Mouse (Mus musculus): Measurements from ENCODE around the gene Hdgfl3. TPM values are rescaled to one million over a fixed set of nuclear protein-coding genes. Genes with fewer than 3 reads are reported as not detected.

Hdgfl3 gene
- total and polyA plus RNA-seq, 2 experiments from 2014 or later: 68.1 to 136 TPM

DNA sequence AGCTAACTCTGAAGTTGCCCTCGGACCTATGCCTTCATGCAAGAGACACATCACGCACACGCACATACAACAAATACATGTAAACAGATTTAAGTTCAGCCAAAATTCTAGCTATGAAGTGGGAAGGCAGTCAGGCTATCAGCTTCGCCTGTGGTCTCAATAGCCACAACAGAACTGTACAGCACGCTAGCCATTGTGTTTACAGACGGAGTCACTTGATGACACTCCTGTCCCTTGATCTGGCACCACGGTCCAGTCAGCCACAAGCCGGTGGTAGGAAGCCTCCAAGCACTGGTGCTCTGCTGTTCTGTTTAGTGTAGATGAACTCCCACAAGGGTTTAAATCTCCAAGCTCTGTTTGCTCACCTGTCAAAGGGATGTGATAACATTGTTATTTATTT is 88.3 kb downstream of the Hdgfl3 start:
- 91% methylated on average over 8 of the region's 8 CpGs for WGBS
- Histone ChIP-seq H3K9me3 (ENCODE audit: low read length) (no peaks in the 10 kb centered on the region), H3K4me1 (ENCODE audit: insufficient read depth, low read length) (no peaks in the 10 kb centered on the region), H3K4me2 (ENCODE audit: low read depth, low read length, poor library complexity, severe bottlenecking) (no peak overlapping the region), H3K4me3 (ENCODE audit: low read depth, low read length) (no peak overlapping the region), H3K9ac (replicated peaks; ENCODE audit: low read length, poor library complexity, severe bottlenecking) (no peak overlapping the region), H3K36me3 (ENCODE audit: insufficient read depth, low read length) (no peaks in the 10 kb centered on the region), H3K27me3 (ENCODE audit: insufficient read depth, low read length) (no peaks in the 10 kb centered on the region), H3K27ac (ENCODE audit: low read depth, low read length) (no peak overlapping the region)
- DNase-seq (ENCODE audit: low spot score): no peak
- ATAC-seq (ENCODE audit: low FRiP score): no peak
- no peak for TF ChIP-seq CTCF (IDR thresholded peaks at IDR 0.05)

DNA sequence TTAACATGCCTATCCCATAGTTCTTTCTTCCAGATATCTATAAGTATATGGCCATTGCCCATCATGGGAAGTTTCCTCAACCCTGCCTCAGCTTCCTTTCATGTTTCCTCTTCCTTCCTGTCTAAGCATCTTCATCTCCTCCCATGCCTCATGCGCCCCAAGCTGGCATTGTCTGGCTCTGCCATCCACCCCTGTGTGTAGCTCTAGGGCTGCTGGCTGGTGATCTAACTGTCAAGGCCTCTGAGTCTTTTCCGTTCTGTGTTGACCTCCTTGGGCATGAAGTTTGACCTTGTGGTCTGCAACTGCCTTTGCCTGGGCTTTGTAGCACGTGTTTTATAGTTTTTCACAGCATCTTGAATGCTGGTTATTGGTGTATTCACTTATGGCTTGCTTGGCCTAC is 89.0 kb downstream of the Hdgfl3 start:
- ATAC-seq (ENCODE audit: low FRiP score): no peak
- no peak for TF ChIP-seq CTCF (IDR thresholded peaks at IDR 0.05)
- H3K4me3 ChIP-seq (ENCODE audit: low read depth, low read length): no peak overlapping the region
- H3K27me3 ChIP-seq (ENCODE audit: insufficient read depth, low read length): no peaks in the 10 kb centered on the region
- H3K9me3 ChIP-seq (ENCODE audit: low read length): no peaks in the 10 kb centered on the region
- H3K36me3 ChIP-seq (ENCODE audit: insufficient read depth, low read length): no peaks in the 10 kb centered on the region
- WGBS: 79% methylated on average over 3 of the region's 3 CpGs
- H3K4me1 ChIP-seq (ENCODE audit: insufficient read depth, low read length): no peaks in the 10 kb centered on the region; the same call in 1 of the 2 replicates
- H3K27ac ChIP-seq (ENCODE audit: low read depth, low read length): no peak overlapping the region
- no peak for DNase-seq (ENCODE audit: low spot score)
- no peak overlapping the region for H3K9ac ChIP-seq (replicated peaks; ENCODE audit: low read length, poor library complexity, severe bottlenecking)
- no peak overlapping the region for H3K4me2 ChIP-seq (ENCODE audit: low read depth, low read length, poor library complexity, severe bottlenecking)

DNA sequence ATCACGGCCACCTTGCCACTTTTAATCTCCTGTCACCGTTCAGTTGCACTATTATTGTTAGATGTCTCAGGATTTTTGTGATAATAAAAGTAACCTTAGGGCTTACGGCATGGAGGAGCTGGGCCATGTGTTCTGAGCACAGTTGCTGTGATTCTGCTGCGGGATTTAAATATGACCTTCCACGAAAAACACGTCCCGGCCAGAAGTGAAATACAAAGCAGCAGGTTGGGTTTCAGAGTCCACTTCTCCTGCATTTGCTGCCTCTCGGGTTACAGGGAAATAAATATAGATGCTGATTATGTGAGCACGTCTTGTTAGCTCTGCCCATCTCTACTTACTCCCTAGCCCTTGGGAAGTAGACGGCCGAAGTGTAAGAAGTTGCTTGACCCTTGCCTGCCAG is 89.5 kb downstream of the Hdgfl3 start:
- TF ChIP-seq CTCF (IDR thresholded peaks at IDR 0.05): no peak
- H3K36me3 ChIP-seq (ENCODE audit: insufficient read depth, low read length): no peaks in the 10 kb centered on the region
- ATAC-seq (ENCODE audit: low FRiP score): no peak

DNA sequence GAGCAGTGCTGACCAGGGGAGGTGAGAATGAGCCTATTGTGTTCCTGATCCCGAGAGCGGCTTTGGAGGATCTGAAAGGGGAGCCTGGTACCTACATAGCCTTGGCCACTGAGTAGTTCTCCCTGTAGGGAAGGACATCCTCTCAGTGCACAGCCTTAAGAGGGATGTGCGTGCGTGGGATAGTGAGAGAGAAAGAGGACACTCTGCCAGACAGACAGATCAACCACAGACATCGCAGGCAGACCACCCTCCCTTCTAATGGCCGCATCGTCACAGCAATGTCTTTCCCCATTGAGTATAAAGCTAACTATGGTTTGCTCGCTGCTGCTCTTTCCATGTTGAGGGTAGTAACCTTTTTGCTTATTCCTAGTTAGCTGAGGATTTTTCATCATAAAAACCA is 90.4 kb downstream of the Hdgfl3 start:
- no peak for ATAC-seq (ENCODE audit: low FRiP score)
- Histone ChIP-seq H3K9ac (replicated peaks; ENCODE audit: low read length, poor library complexity, severe bottlenecking) (no peak overlapping the region), H3K27me3 (ENCODE audit: insufficient read depth, low read length) (no peaks in the 10 kb centered on the region), H3K9me3 (ENCODE audit: low read length) (no peaks in the 10 kb centered on the region), H3K27ac (ENCODE audit: low read depth, low read length) (no peak overlapping the region), H3K4me1 (ENCODE audit: insufficient read depth, low read length) (no peaks in the 10 kb centered on the region; the same call in 1 of the 2 replicates), H3K36me3 (ENCODE audit: insufficient read depth, low read length) (no peaks in the 10 kb centered on the region), H3K4me3 (ENCODE audit: low read depth, low read length) (no peak overlapping the region), H3K4me2 (ENCODE audit: low read depth, low read length, poor library complexity, severe bottlenecking) (no peak overlapping the region)
- 71% methylated on average over 8 of the region's 8 CpGs for WGBS
- DNase-seq (ENCODE audit: low spot score): no peak
- TF ChIP-seq CTCF (IDR thresholded peaks at IDR 0.05): no peak

More for the DNA sequence above, 89.5 kb downstream of the Hdgfl3 start:
- Histone ChIP-seq H3K27ac (ENCODE audit: low read depth, low read length) (no peak overlapping the region), H3K9me3 (ENCODE audit: low read length) (no peaks in the 10 kb centered on the region), H3K9ac (replicated peaks; ENCODE audit: low read length, poor library complexity, severe bottlenecking) (no peak overlapping the region), H3K4me1 (ENCODE audit: insufficient read depth, low read length) (no peaks in the 10 kb centered on the region; the same call in 1 of the 2 replicates), H3K4me2 (ENCODE audit: low read depth, low read length, poor library complexity, severe bottlenecking) (no peak overlapping the region), H3K27me3 (ENCODE audit: insufficient read depth, low read length) (no peaks in the 10 kb centered on the region), H3K4me3 (ENCODE audit: low read depth, low read length) (no peak overlapping the region)
- DNase-seq (ENCODE audit: low spot score): no peak
- WGBS: 89% methylated on average over 11 of the region's 11 CpGs

DNA sequence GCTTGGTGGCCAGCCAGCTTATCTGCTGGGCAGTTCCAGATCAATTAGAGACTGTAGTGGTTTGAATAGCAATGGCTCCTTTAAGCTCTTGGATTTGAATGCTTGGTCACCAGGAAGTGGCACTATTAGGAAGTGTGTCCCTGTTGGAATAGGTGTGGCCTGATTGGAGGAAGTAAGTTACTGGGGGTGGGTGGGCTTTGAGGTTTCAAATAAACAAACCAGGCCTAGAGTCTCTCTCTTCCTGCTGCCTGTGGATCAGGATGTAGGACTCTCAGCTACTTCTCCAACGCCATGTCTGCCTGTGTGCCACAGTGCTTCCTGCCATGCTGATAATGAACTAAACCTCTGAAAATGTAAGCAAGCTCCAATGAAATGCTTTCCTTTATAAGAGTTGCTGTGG is 91.3 kb downstream of the Hdgfl3 start:
- Histone ChIP-seq H3K9me3 (ENCODE audit: low read length) (no peaks in the 10 kb centered on the region), H3K4me1 (ENCODE audit: insufficient read depth, low read length) (no peaks in the 10 kb centered on the region; the same call in 1 of the 2 replicates), H3K4me2 (ENCODE audit: low read depth, low read length, poor library complexity, severe bottlenecking) (no peak overlapping the region), H3K9ac (replicated peaks; ENCODE audit: low read length, poor library complexity, severe bottlenecking) (no peak overlapping the region), H3K27ac (ENCODE audit: low read depth, low read length) (no peak overlapping the region), H3K4me3 (ENCODE audit: low read depth, low read length) (no peak overlapping the region), H3K36me3 (ENCODE audit: insufficient read depth, low read length) (no peaks in the 10 kb centered on the region), H3K27me3 (ENCODE audit: insufficient read depth, low read length) (no peaks in the 10 kb centered on the region)
- no peak for TF ChIP-seq CTCF (IDR thresholded peaks at IDR 0.05)
- ATAC-seq (ENCODE audit: low FRiP score) (no peak), DNase-seq (ENCODE audit: low spot score) (no peak)
- WGBS: 88% methylated on average over 1 of the region's 1 CpGs

DNA sequence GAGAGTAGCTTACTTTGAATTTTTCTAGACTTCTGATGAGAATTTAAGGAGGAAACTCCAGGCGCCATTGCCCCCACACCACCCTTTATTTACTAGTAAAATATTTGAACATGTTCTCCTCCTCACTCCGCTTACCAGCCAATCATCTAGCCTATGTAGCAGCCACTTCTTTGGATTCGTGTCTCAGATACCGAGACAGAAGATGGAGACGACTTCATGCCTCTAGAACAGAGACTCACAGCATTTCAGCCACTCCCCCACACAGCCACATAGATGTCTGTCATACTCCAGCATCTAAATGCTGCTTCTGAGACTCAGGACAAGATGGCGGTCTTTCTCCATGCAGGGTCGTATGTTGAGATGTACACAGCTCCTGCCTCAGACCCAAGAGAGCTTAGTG is 92.1 kb downstream of the Hdgfl3 start:
- TF ChIP-seq CTCF (IDR thresholded peaks at IDR 0.05): no peak
- 90% methylated on average over 7 of the region's 7 CpGs for WGBS
- no peaks in the 10 kb centered on the region for H3K36me3 ChIP-seq (ENCODE audit: insufficient read depth, low read length)
- no peak overlapping the region for H3K4me2 ChIP-seq (ENCODE audit: low read depth, low read length, poor library complexity, severe bottlenecking)
- no peak overlapping the region for H3K4me3 ChIP-seq (ENCODE audit: low read depth, low read length)
- no peaks in the 10 kb centered on the region; the same call in 1 of the 2 replicates for H3K4me1 ChIP-seq (ENCODE audit: insufficient read depth, low read length)
- no peaks in the 10 kb centered on the region for H3K9me3 ChIP-seq (ENCODE audit: low read length)
- no peak overlapping the region for H3K27ac ChIP-seq (ENCODE audit: low read depth, low read length)
- no peak overlapping the region for H3K9ac ChIP-seq (replicated peaks; ENCODE audit: low read length, poor library complexity, severe bottlenecking)
- no peak for ATAC-seq (ENCODE audit: low FRiP score)
- H3K27me3 ChIP-seq (ENCODE audit: insufficient read depth, low read length): no peaks in the 10 kb centered on the region
- DNase-seq (ENCODE audit: low spot score): no peak

Data from midbrain, postnatal 0 days (tissue).